Mouse (Mus musculus) kidney, adult 9 months (tissue): Measurements from ENCODE around the gene Slc38a3.

Source experiments
- DNase-seq: peaks from one replicate; pipeline ENCODE4 v3.0.0; 2022

The Slc38a3 gene

GRCm38 (mm10) chr9:107665308-107665707 lies 4.0 kb downstream of the Slc38a3 start:
- no peak for DNase-seq

GRCm38 (mm10) chr9:107663525-107663924 lies 5.8 kb downstream of the Slc38a3 start:
- DNase-seq = no peak

- DNase-seq = no peak
These were observed 7.0 kb downstream of the Slc38a3 start for GRCm38 (mm10) chr9:107662342-107662741.

GRCm38 (mm10) chr9:107660777-107661176 lies 8.6 kb downstream of the Slc38a3 start:
- DNase-seq = no peak

GRCm38 (mm10) chr9:107659961-107660360 lies 9.4 kb downstream of the Slc38a3 start:
- no peak for DNase-seq

GRCm38 (mm10) chr9:107659551-107659950 lies 9.8 kb downstream of the Slc38a3 start:
- DNase-seq = no peak

- DNase-seq = no peak
These were observed 11.2 kb downstream of the Slc38a3 start for GRCm38 (mm10) chr9:107658096-107658495.

GRCm38 (mm10) chr9:107657144-107657543 lies 12.2 kb downstream of the Slc38a3 start:
- no peak for DNase-seq

GRCm38 (mm10) chr9:107654585-107654984 lies 14.7 kb downstream of the Slc38a3 start:
- DNase-seq = no peak

GRCm38 (mm10) chr9:107653474-107653873 lies 15.9 kb downstream of the Slc38a3 start:
- DNase-seq = no peak

- no peak for DNase-seq
These were observed 18.4 kb downstream of the Slc38a3 start for GRCm38 (mm10) chr9:107650708-107651481.

GRCm38 (mm10) chr9:107650225-107650624 lies 19.1 kb downstream of the Slc38a3 start:
- DNase-seq = no peak

- no peak for DNase-seq
These were observed 20.6 kb downstream of the Slc38a3 start for GRCm38 (mm10) chr9:107648767-107649166.

GRCm38 (mm10) chr9:107646975-107647374 lies 22.4 kb downstream of the Slc38a3 start:
- no peak for DNase-seq

GRCm38 (mm10) chr9:107645577-107645976 lies 23.8 kb downstream of the Slc38a3 start:
- peak; percentile 78 for DNase-seq

GRCm38 (mm10) chr9:107645153-107645510 lies 24.2 kb downstream of the Slc38a3 start:
- peak; percentile 74 for DNase-seq

- DNase-seq = peak; percentile 92
These were observed 24.7 kb downstream of the Slc38a3 start for GRCm38 (mm10) chr9:107644495-107645152.

GRCm38 (mm10) chr9:107643544-107644214 lies 25.7 kb downstream of the Slc38a3 start:
- no peak for DNase-seq

GRCm38 (mm10) chr9:107641666-107642065 lies 27.7 kb downstream of the Slc38a3 start:
- DNase-seq = peak; percentile 45

- no peak for DNase-seq
These were observed 29.0 kb downstream of the Slc38a3 start for GRCm38 (mm10) chr9:107640257-107640772.

- DNase-seq = no peak
These were observed 32.3 kb downstream of the Slc38a3 start for GRCm38 (mm10) chr9:107637070-107637469.

GRCm38 (mm10) chr9:107635279-107636028 lies 33.9 kb downstream of the Slc38a3 start, which contains the start of gene Gnai2:
Gnai2 (minus strand) TSS chr9:107635367.
- peak; percentile 98 for DNase-seq
